Mouse (Mus musculus) stomach, postnatal 0 days (tissue): Measurements from ENCODE around the gene Stip1.

Experiments used
- CTCF ChIP-seq: IDR thresholded peaks from 2 replicates; pipeline ENCODE4 v1.5.1; 2016; ENCODE audit warnings: antibody characterized with exemption, low read depth, mild to moderate bottlenecking, moderate library complexity
- EP300 ChIP-seq: optimal IDR thresholded peaks from 2 replicates; pipeline ENCODE3; 2016; ENCODE audit warnings: antibody characterized with exemption

DNA sequence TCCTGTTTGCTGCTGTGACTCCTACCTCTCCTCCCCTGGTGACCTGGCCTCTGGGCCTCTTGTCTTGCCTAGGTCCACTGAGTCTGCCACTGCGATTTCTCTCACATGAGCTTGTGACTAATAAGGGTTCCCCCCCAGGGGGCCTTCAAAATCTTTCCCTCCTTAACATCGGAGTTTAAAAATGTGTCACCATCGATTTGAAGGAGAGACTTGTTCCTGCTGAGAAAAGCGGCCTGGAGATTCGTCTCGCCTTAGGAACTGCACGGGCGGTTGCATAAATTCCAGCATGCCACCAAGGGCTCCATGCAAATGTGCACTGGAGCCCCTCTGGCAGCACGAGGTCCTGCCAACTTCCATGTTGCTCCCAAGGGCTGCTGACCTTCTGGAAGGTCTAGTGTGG lies 37.9 kb upstream of the Stip1 start:
- TF ChIP-seq CTCF (no peak), EP300 (no peak)
